Mouse (Mus musculus): Measurements from ENCODE around the gene Gm10570.

DNA sequence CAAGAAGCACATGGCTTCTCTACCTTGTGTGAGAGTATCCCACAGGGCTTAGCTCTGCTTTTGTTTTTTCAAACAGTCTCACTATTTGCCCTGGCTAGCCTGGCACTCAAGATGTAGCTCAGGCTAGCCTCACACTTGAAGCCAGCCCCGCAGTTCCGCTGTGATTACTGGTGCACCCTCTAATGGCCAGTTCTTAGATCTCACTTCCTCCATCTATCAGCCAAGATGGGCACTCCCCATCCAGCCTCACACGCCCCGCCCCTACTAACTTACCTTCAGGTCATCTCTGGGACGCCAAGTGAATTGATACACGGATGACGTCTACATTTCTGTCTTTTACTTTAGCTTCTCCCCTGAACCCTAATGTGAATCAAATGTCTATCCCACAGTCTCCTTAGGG lies 11.1 kb upstream of the Gm10570 start:
- TF ChIP-seq CTCF (IDR thresholded peaks at IDR 0.05; ENCODE audit: borderline replicate concordance, insufficient read depth, low read length) (no peak), POLR2A (IDR thresholded peaks at IDR 0.05; ENCODE audit: low read depth, low read length) (no peak)

All from embryonic fibroblast, embryonic 13.5 days (primary cell).